Mouse (Mus musculus) intestine, embryonic 15.5 days (tissue): ENCODE results near the gene Capn5. TPM values are rescaled to one million over a fixed set of nuclear protein-coding genes. Genes with fewer than 3 reads are reported as not detected.

Source experiments
- ATAC-seq: fragments of 200-750 bp; cut with Nextera tagmentation; 2 replicates; pipeline ENCODE4 v1.8.0; 2017; ENCODE audit warnings: moderate TSS enrichment, moderate library complexity
- H3K27ac ChIP-seq: fragments of 300-500 bp; sonication (generic); 2 replicates; pipeline ENCODE4 v1.5.1; 2015; ENCODE audit warnings: mild to moderate bottlenecking, inconsistent platforms
- H3K27me3 ChIP-seq: fragments of 300-500 bp; sonication (generic); replicated peaks from 2 replicates; pipeline ENCODE4 v1.6.1; 2015; ENCODE audit warnings: inconsistent platforms
- H3K36me3 ChIP-seq: fragments of 300-500 bp; sonication (generic); 2 replicates; pipeline ENCODE4 v1.6.1; 2015; ENCODE audit warnings: inconsistent platforms
- H3K4me1 ChIP-seq: fragments of 300-500 bp; sonication (generic); replicated peaks from 2 replicates; pipeline ENCODE4 v1.6.1; 2015; ENCODE audit warnings: inconsistent platforms
- H3K4me2 ChIP-seq: fragments of 300-500 bp; sonication (generic); replicated peaks from 2 replicates; pipeline ENCODE4 v1.6.1; 2015; ENCODE audit warnings: mild to moderate bottlenecking, inconsistent platforms
- H3K4me3 ChIP-seq: fragments of 300-500 bp; sonication (generic); replicated peaks from 2 replicates; pipeline ENCODE4 v1.5.1; 2015; ENCODE audit warnings: inconsistent platforms
- H3K9ac ChIP-seq: fragments of 300-500 bp; sonication (generic); 2 replicates; pipeline ENCODE4 v1.6.1; 2015; ENCODE audit warnings: inconsistent platforms
- H3K9me3 ChIP-seq: fragments of 300-500 bp; sonication (generic); 2 replicates; pipeline ENCODE4 v1.6.1; 2016; ENCODE audit warnings: inconsistent platforms
- WGBS: fragments of 180-500 bp; shearing (Covaris S2); methylation state at CpG from one replicate; pipeline ENCODE4 v1.1.7; 2015; 5-methylcytosine and 5-hydroxymethylcytosine counted together
- polyA plus RNA-seq: library from polyadenylated mRNA; unstranded; fragments of >200 nt; fragmentation: Nextera tagmentation; extraction: Ambion mirVana; gene quantifications from 2 replicates; pipeline ENCODE4 v1.2.1, GENCODE M21; 2015

The Capn5 gene
- polyA plus RNA-seq, 1 experiment from 2014 or later = 10.2 TPM

GRCm38 (mm10) chr7:98142247-98142646 is 35.8 kb downstream of the Capn5 start:
- H3K4me3 ChIP-seq = no peak overlapping the region

DNA sequence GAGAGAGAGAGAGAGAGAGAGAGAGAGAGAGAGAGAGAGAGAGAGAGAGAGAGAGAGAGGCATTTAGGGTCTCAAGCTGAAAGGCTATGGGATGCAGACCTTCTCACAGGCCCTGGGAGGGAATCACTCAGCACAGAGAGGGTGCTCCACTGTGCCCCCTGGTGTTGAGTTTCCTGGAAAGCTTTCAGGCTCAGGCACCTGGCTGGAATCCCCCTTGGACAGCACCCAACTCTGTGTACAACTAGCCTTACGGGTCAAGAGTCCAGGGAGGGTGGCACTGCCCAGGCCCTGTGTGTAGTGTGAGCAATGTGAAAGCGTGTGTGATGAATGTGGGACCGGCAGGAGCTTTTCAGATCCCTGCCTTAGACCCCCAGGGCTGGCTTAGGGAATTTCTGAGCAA is 36.9 kb downstream of the Capn5 start:
- H3K4me2 ChIP-seq = no peak overlapping the region
- ATAC-seq = no peak
- H3K9me3 ChIP-seq = no peaks in the 10 kb centered on the region
- H3K27me3 ChIP-seq = no peaks in the 10 kb centered on the region
- no peak overlapping the region for H3K4me3 ChIP-seq
- no peak overlapping the region for H3K9ac ChIP-seq
- WGBS = 60% methylated on average over 3 of the region's 3 CpGs
- H3K36me3 ChIP-seq = no peaks in the 10 kb centered on the region
- H3K27ac ChIP-seq = no peak overlapping the region
- no peaks in the 10 kb centered on the region for H3K4me1 ChIP-seq

More at GRCm38 (mm10) chr7:98142247-98142646, 35.8 kb downstream of the Capn5 start:
- Histone ChIP-seq H3K4me1 (no peaks in the 10 kb centered on the region), H3K36me3 (no peaks in the 10 kb centered on the region), H3K9me3 (no peaks in the 10 kb centered on the region), H3K9ac (no peak overlapping the region), H3K27ac (no peak overlapping the region), H3K27me3 (no peaks in the 10 kb centered on the region), H3K4me2 (no peak overlapping the region)
- WGBS = 70% methylated on average over 8 of the region's 8 CpGs
- no peak for ATAC-seq

DNA sequence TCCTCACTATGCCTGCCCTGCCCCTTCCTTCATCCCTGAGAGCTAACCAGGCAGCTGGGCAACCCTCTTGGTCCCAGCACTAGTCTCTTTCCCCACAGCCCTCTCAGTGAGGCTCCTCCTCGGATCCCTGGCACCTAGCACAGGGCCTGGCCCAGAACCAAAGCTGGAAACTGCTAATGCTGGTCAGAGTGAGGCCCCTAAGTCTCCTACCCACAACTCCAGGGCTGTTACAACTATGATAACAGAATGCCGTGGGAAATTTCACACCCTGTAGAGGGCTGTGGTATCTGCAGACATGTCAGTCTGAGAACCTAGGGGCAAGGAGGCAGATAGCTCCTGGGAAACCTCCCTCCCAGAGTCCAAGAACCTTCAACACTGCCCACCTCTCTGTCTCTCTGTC is 37.5 kb downstream of the Capn5 start:
- H3K4me3 ChIP-seq = no peak overlapping the region
- no peaks in the 10 kb centered on the region for H3K4me1 ChIP-seq
- no peaks in the 10 kb centered on the region for H3K36me3 ChIP-seq
- no peaks in the 10 kb centered on the region for H3K27me3 ChIP-seq
- no peak overlapping the region for H3K27ac ChIP-seq
- no peak overlapping the region for H3K9ac ChIP-seq
- H3K4me2 ChIP-seq = no peak overlapping the region
- 40% methylated on average over 2 of the region's 2 CpGs for WGBS
- peak; percentile 30; the same call in 1 of the 2 replicates for ATAC-seq
- no peaks in the 10 kb centered on the region for H3K9me3 ChIP-seq

- whole genome bisulfite sequencing = 23% methylated on average over 9 of the region's 9 CpGs
- ATAC-seq = no peak
- Histone ChIP-seq H3K27me3 (no peaks in the 10 kb centered on the region), H3K4me1 (no peaks in the 10 kb centered on the region), H3K4me2 (no peak overlapping the region), H3K9ac (no peak overlapping the region), H3K9me3 (no peaks in the 10 kb centered on the region), H3K36me3 (no peaks in the 10 kb centered on the region), H3K27ac (no peak overlapping the region), H3K4me3 (no peak overlapping the region)
Measured at GRCm38 (mm10) chr7:98139216-98139615, 38.9 kb downstream of the Capn5 start.

DNA sequence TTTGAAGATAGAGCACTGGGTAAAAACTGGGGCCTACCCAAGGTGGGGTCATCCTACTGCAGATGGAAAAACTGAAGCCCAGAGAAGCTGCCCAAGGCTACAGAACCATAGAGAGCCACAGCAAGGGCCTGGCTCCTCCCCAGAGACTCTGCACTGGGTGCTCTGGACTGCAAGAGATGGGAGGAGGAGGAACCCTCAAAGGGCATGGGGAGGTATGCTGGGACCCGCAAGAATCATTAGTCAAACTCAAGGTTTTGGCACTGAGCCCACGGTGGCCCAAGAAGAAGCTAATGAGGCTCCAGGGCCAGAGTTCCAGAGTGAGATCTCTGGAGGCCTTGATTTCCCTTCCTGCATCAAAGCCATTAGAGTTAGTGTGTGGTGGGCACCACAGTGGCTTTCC is 40.1 kb downstream of the Capn5 start:
- no peak for ATAC-seq
- no peak overlapping the region for H3K4me3 ChIP-seq
- no peak overlapping the region for H3K4me2 ChIP-seq
- no peaks in the 10 kb centered on the region for H3K27me3 ChIP-seq
- H3K9ac ChIP-seq = no peak overlapping the region
- H3K9me3 ChIP-seq = no peaks in the 10 kb centered on the region
- H3K36me3 ChIP-seq = no peaks in the 10 kb centered on the region
- no peaks in the 10 kb centered on the region for H3K4me1 ChIP-seq
- WGBS = 50% methylated on average over 2 of the region's 2 CpGs
- no peak overlapping the region for H3K27ac ChIP-seq

- Histone ChIP-seq H3K4me2 (no peak overlapping the region), H3K27ac (no peak overlapping the region), H3K36me3 (no peaks in the 10 kb centered on the region), H3K4me1 (no peaks in the 10 kb centered on the region), H3K9ac (no peak overlapping the region), H3K4me3 (no peak overlapping the region), H3K9me3 (no peaks in the 10 kb centered on the region), H3K27me3 (no peaks in the 10 kb centered on the region)
- ATAC-seq = no peak
- 46% methylated on average over 3 of the region's 3 CpGs for WGBS
Measured at GRCm38 (mm10) chr7:98137583-98137982, 40.5 kb downstream of the Capn5 start.

GRCm38 (mm10) chr7:98131751-98132150 is 46.3 kb downstream of the Capn5 start:
- WGBS = 94% methylated on average over 8 of the region's 8 CpGs
- no peaks in the 10 kb centered on the region for H3K9me3 ChIP-seq
- no peak for ATAC-seq
- no peak overlapping the region for H3K27ac ChIP-seq
- no peak overlapping the region for H3K9ac ChIP-seq
- H3K4me2 ChIP-seq = no peak overlapping the region
- no peaks in the 10 kb centered on the region for H3K4me1 ChIP-seq
- H3K4me3 ChIP-seq = no peak overlapping the region
- H3K27me3 ChIP-seq = no peaks in the 10 kb centered on the region
- H3K36me3 ChIP-seq = peaks cover 4% of the 10 kb centered on the region; the same call in 1 of the 2 replicates

- Histone ChIP-seq H3K36me3 (peaks cover 4% of the 10 kb centered on the region; the same call in 1 of the 2 replicates), H3K4me1 (peaks cover 5% of the 10 kb centered on the region; the same call in 1 of the 2 replicates), H3K4me2 (no peak overlapping the region), H3K4me3 (no peak overlapping the region), H3K27ac (no peak overlapping the region), H3K9ac (no peak overlapping the region), H3K9me3 (no peaks in the 10 kb centered on the region), H3K27me3 (no peaks in the 10 kb centered on the region)
- ATAC-seq = 0 out of 2 replicates have a peak, but pooled peaks have one; percentile 16
- WGBS = 38% methylated on average over 5 of the region's 5 CpGs
Measured at GRCm38 (mm10) chr7:98125473-98125872, 52.6 kb downstream of the Capn5 start.

DNA sequence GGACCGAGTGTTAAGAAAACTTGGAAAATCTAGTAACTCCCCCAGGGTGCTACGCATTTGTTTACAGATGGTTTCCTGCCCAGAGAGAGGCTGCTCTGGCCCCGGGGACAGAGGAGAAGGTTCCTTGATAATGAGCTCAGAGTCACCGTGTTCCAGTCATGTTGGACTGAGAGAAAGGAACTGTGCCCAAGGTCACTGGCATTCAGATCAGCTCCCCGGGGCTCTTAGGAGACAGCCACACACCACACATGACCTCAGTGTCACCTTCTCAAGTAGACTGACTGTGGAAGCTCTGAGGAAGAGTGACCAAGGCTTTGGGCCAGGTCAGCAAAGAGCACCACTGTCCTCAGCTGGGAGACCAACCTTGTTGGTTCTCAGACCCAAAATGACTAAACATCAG is 53.4 kb downstream of the Capn5 start:
- 31% methylated on average over 5 of the region's 5 CpGs for WGBS
- H3K4me1 ChIP-seq = peaks cover 7% of the 10 kb centered on the region
- H3K9ac ChIP-seq = no peak overlapping the region
- no peak overlapping the region for H3K27ac ChIP-seq
- H3K36me3 ChIP-seq = peaks cover 4% of the 10 kb centered on the region; the same call in 1 of the 2 replicates
- no peak overlapping the region for H3K4me3 ChIP-seq
- ATAC-seq = no peak
- no peaks in the 10 kb centered on the region for H3K27me3 ChIP-seq
- no peaks in the 10 kb centered on the region for H3K9me3 ChIP-seq
- H3K4me2 ChIP-seq = no peak overlapping the region

DNA sequence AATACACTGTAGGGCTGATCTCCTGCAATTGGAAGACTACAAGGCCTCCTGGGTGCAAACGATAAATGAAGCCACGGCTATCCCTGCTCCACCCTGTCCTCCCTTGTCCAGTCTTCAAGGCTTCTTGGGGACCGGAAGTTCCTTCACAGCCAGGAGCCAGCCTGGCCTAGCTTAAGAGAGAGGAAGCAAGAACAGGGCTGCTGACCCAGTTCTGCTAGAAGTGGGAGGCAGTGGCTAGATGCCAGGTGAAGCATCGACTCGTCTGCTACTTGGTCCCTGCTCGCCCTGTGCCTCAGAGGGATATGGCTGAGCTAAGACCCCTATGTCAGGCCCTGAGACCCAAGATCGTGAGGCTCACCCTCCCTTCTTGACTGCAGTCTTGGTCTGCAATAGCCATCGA is 56.4 kb downstream of the Capn5 start:
- WGBS = 73% methylated on average over 8 of the region's 8 CpGs

DNA sequence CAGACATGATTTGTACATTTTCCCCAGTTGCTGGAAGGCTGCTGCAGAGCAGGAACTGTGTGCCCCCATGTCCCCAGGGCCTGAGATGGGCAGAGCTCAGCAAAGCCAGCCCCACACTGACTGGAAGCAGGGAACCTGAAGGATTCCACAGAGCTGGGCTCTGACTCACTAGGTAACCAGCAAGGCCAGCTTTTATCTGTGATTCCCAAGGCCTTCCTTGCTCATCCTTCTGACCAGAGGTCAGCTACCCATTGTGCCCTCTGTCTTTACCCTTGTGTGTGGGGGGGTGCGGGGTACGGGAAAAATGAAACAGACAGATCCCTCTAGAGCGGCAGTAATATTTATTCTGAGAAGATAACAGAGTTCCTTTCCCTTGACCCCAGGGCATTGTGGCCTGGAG is 56.8 kb downstream of the Capn5 start:
- Histone ChIP-seq H3K4me2 (no peak overlapping the region), H3K9me3 (no peaks in the 10 kb centered on the region), H3K27me3 (no peaks in the 10 kb centered on the region), H3K36me3 (no peaks in the 10 kb centered on the region), H3K27ac (no peak overlapping the region), H3K9ac (0 out of 2 replicates have a peak overlapping the region, but pooled peaks have one; percentile 6), H3K4me1 (peaks cover 15% of the 10 kb centered on the region), H3K4me3 (no peak overlapping the region)
- WGBS = 47% methylated on average over 3 of the region's 3 CpGs
- no peak for ATAC-seq

More for the DNA sequence above, 56.4 kb downstream of the Capn5 start:
- Histone ChIP-seq H3K9ac (no peak overlapping the region), H3K4me2 (no peak overlapping the region), H3K27me3 (no peaks in the 10 kb centered on the region), H3K36me3 (no peaks in the 10 kb centered on the region), H3K4me1 (peaks cover 15% of the 10 kb centered on the region), H3K4me3 (no peak overlapping the region), H3K9me3 (no peaks in the 10 kb centered on the region), H3K27ac (no peak overlapping the region)
- ATAC-seq = no peak

DNA sequence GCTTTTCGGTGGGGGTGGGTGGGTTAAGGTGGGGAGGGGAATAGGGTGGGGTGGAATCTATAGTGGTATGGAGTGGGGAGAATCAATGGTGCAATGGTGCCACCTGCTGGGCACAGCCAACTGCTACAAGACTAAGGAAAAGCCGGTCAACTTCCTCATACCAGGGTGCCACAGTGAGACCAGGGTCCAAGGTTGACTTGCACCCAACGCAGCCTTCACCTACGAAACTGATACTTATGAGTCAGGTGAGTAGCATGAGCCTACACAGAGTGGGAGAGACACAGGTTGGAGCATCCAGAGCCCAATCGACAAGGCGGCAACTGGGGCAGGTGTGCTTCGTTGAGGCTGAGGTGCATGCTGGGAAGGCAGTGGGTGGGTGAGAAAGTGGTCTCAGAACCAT is 57.7 kb downstream of the Capn5 start:
- no peaks in the 10 kb centered on the region for H3K27me3 ChIP-seq
- peaks cover 15% of the 10 kb centered on the region for H3K4me1 ChIP-seq
- no peaks in the 10 kb centered on the region for H3K9me3 ChIP-seq
- no peaks in the 10 kb centered on the region for H3K36me3 ChIP-seq
- H3K27ac ChIP-seq = peak overlapping the region; percentile 24; the same call in 1 of the 2 replicates
- 11% methylated on average over 7 of the region's 7 CpGs for WGBS
- 0 out of 2 replicates have a peak overlapping the region, but pooled peaks have one; percentile 6 for H3K9ac ChIP-seq
- H3K4me3 ChIP-seq = peak overlapping the region; percentile 15; the same call in 1 of the 2 replicates
- peak; percentile 73 for ATAC-seq
- H3K4me2 ChIP-seq = peak overlapping the region; percentile 50

DNA sequence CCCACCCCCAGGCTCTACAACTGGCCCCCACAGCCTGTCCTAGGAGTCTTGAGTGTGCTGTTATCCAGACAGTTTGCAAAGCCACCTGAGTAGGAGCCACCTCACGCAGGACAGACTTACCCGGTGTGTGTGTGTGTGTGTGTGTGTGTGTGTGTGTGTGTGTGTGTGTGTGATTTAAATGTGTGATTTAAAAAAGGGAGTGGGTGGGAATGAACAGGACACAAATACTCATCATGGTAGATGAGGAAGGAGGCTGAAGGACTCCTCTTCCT is 58.2 kb downstream of the Capn5 start:
- H3K27ac ChIP-seq = peak overlapping the region; percentile 33
- peak; percentile 27 for ATAC-seq
- 51% methylated on average over 2 of the region's 2 CpGs for WGBS
- peaks cover 15% of the 10 kb centered on the region for H3K4me1 ChIP-seq
- H3K9ac ChIP-seq = no peak overlapping the region
- no peaks in the 10 kb centered on the region for H3K27me3 ChIP-seq
- no peak overlapping the region for H3K4me3 ChIP-seq
- H3K9me3 ChIP-seq = no peaks in the 10 kb centered on the region
- H3K4me2 ChIP-seq = no peak overlapping the region
- no peaks in the 10 kb centered on the region for H3K36me3 ChIP-seq
